Mouse (Mus musculus): Measurements from ENCODE around the gene Cic. TPM values are rescaled to one million over a fixed set of nuclear protein-coding genes. Genes with fewer than 3 reads are reported as not detected.
A peak's percentile ranks its signal among the peaks of the same experiment; 100 is the strongest.
"Not testable (repeated sequence)": the region's sequence is repeated elsewhere in the genome, so short reads cannot be mapped to it uniquely, and the experiment has no call there.

The Cic gene
- polyA plus RNA-seq, 2 experiments: 48.9 to 155 TPM

- H3K27me3 ChIP-seq (ENCODE audit: control insufficient read depth, insufficient read depth, low read length): no peaks in the 10 kb centered on the region
- DNase-seq (ENCODE audit: low spot score) (no peak), ATAC-seq (ENCODE audit: low FRiP score, low read depth) (no peak)
- 0 out of 2 replicates have a peak, but pooled peaks cover 2% of the 10 kb centered on the region for H3K4me1 ChIP-seq (ENCODE audit: control insufficient read depth, insufficient read depth, low read length)
- TF ChIP-seq POLR2A (IDR thresholded peaks at IDR 0.05; ENCODE audit: borderline replicate concordance, extremely low read depth, insufficient read depth, insufficient read length): no peak
- no peaks in the 10 kb centered on the region for H3K36me3 ChIP-seq (ENCODE audit: control insufficient read depth, insufficient read depth, low read length)
- 89% methylated on average over 1 of the region's 1 CpGs for WGBS
- no peaks in the 10 kb centered on the region for H3K9me3 ChIP-seq (ENCODE audit: control insufficient read depth, low read length)
- no peak overlapping the region for H3K4me2 ChIP-seq (replicated peaks; ENCODE audit: low read depth, low read length, severe bottlenecking)
- no peak overlapping the region for H3K4me3 ChIP-seq (replicated peaks; ENCODE audit: low read length)
- H3K9ac ChIP-seq (ENCODE audit: low read depth, low read length, severe bottlenecking): no peak overlapping the region
- no peak overlapping the region for H3K27ac ChIP-seq (replicated peaks; ENCODE audit: low read depth, low read length)
Observed at GRCm38 (mm10) chr7:25261896-25262295, 5.6 kb upstream of the Cic start.

- Histone ChIP-seq H3K4me2 (replicated peaks; ENCODE audit: low read depth, low read length, severe bottlenecking) (no peak overlapping the region), H3K9ac (ENCODE audit: low read depth, low read length, severe bottlenecking) (no peak overlapping the region), H3K27ac (replicated peaks; ENCODE audit: low read depth, low read length) (no peak overlapping the region), H3K4me3 (replicated peaks; ENCODE audit: low read length) (no peak overlapping the region), H3K9me3 (ENCODE audit: control insufficient read depth, low read length) (no peaks in the 10 kb centered on the region), H3K36me3 (ENCODE audit: control insufficient read depth, insufficient read depth, low read length) (no peaks in the 10 kb centered on the region), H3K27me3 (ENCODE audit: control insufficient read depth, insufficient read depth, low read length) (no peaks in the 10 kb centered on the region), H3K4me1 (ENCODE audit: control insufficient read depth, insufficient read depth, low read length) (peaks cover 8% of the 10 kb centered on the region)
- 33% methylated on average over 17 of the region's 17 CpGs for WGBS
- no peak for DNase-seq (ENCODE audit: low spot score)
- TF ChIP-seq POLR2A (IDR thresholded peaks at IDR 0.05; ENCODE audit: borderline replicate concordance, extremely low read depth, insufficient read depth, insufficient read length): no peak
- no peak for ATAC-seq (ENCODE audit: low FRiP score, low read depth)
Observed at GRCm38 (mm10) chr7:25263968-25264870, 3.3 kb upstream of the Cic start.

GRCm38 (mm10) chr7:25265743-25266142 is 1.8 kb upstream of the Cic start:
- H3K27me3 ChIP-seq (ENCODE audit: control insufficient read depth, insufficient read depth, low read length); H3K9me3 ChIP-seq (ENCODE audit: control insufficient read depth, low read length); H3K9ac ChIP-seq (ENCODE audit: low read depth, low read length, severe bottlenecking); H3K4me3 ChIP-seq (replicated peaks; ENCODE audit: low read length); H3K36me3 ChIP-seq (ENCODE audit: control insufficient read depth, insufficient read depth, low read length); ATAC-seq (ENCODE audit: low FRiP score, low read depth); DNase-seq (ENCODE audit: low spot score); H3K4me2 ChIP-seq (replicated peaks; ENCODE audit: low read depth, low read length, severe bottlenecking); H3K27ac ChIP-seq (replicated peaks; ENCODE audit: low read depth, low read length): not testable (repeated sequence)
- 84% methylated on average over 5 of the region's 5 CpGs for WGBS
- peaks cover 17% of the 10 kb centered on the region for H3K4me1 ChIP-seq (ENCODE audit: control insufficient read depth, insufficient read depth, low read length)

DNA sequence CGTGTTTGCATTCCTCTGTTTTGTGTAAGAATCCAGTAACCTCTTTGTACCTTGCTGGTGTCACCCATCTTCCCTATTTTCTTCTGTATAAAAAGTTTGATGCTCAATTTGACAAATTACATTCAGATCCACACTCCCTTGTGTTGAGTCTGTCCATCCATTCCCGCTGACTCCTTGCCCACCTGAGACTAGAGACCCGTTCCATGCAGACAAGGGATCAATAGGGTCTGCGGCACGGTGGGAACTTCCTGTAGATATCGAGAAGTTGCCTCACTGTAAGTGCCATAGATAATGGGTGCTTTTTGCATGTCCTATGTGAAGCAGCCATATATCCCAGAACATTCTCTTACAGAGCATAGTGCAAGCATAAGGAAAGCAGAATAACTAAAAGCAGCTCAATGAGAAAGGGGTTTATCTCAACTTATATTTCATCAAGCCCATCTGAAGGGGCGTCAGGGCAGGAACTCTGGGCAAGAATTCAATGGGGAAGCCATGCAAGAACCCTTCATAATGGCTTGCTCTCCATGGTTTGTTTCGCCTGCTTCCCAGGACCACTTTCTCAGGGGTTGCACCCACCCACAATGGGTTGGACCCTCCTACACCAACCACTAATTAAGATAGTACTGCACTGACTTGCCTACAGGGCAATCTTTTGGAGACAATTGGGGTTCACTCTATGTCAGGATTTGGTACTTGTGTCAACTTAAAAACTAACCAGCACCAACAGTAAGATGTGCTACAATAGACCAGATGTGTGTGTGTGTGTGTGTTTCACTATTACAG is 1.1 kb upstream of the Cic start:
- DNase-seq (ENCODE audit: low spot score) (no peak), ATAC-seq (ENCODE audit: low FRiP score, low read depth) (no peak)
- Histone ChIP-seq H3K27ac (replicated peaks; ENCODE audit: low read depth, low read length) (no peak overlapping the region), H3K4me1 (ENCODE audit: control insufficient read depth, insufficient read depth, low read length) (peaks cover 17% of the 10 kb centered on the region), H3K4me2 (replicated peaks; ENCODE audit: low read depth, low read length, severe bottlenecking) (peak overlapping the region; percentile 54; the same call in 1 of the 2 replicates), H3K9ac (ENCODE audit: low read depth, low read length, severe bottlenecking) (no peak overlapping the region), H3K4me3 (replicated peaks; ENCODE audit: low read length) (0 out of 2 replicates have a peak overlapping the region, but pooled peaks have one; percentile 79), H3K27me3 (ENCODE audit: control insufficient read depth, insufficient read depth, low read length) (no peaks in the 10 kb centered on the region), H3K36me3 (ENCODE audit: control insufficient read depth, insufficient read depth, low read length) (peaks cover 4% of the 10 kb centered on the region), H3K9me3 (ENCODE audit: control insufficient read depth, low read length) (no peaks in the 10 kb centered on the region)
- 89% methylated on average over 8 of the region's 8 CpGs for WGBS
- TF ChIP-seq POLR2A (IDR thresholded peaks at IDR 0.05; ENCODE audit: borderline replicate concordance, extremely low read depth, insufficient read depth, insufficient read length): no peak

DNA sequence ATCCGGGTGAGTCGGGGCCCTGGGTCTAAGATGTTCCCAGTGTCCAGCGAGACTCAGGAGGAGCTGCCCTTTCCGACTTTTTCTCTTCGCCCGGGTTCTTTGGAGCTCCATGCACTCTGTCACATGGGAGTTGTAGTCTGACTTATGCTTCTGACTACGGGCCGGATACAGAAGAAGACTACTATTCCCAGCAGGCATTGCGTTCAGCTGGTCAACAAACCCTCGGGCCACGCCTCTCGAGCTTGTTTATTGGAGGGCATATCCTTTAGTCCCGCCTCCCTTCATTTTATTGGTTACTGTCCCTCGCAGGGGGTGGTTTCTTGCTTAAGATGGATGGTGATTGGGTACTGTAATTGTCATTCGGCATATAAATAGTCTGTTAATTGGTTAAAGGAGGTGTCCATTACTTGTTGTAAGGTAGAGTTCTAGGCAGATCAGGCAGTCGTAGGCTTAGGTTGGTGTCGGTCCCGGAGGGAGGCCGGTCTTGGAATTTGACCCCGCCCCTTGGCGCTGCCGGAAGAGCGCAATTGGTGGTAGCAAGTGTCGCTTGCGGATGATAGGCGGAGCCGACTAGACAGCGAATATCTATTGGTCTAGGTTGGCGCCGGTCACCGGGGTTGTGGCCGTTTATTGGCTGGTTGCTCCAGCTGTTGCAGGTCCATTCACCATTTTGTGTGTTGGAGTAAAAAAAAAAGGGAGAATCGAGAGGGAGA is 403 bp downstream of the Cic start:
- peak overlapping the region; percentile 78 for H3K4me2 ChIP-seq (replicated peaks; ENCODE audit: low read depth, low read length, severe bottlenecking)
- peak overlapping the region; percentile 79 for H3K4me3 ChIP-seq (replicated peaks; ENCODE audit: low read length)
- H3K27me3 ChIP-seq (ENCODE audit: control insufficient read depth, insufficient read depth, low read length): no peaks in the 10 kb centered on the region
- peaks cover 17% of the 10 kb centered on the region for H3K4me1 ChIP-seq (ENCODE audit: control insufficient read depth, insufficient read depth, low read length)
- peak; percentile 38; the same call in 1 of the 2 replicates for TF ChIP-seq POLR2A (IDR thresholded peaks at IDR 0.05; ENCODE audit: borderline replicate concordance, extremely low read depth, insufficient read depth, insufficient read length)
- 2% methylated on average over 33 of the region's 33 CpGs for WGBS
- DNase-seq (ENCODE audit: low spot score): peak; percentile 100
- peaks cover 18% of the 10 kb centered on the region for H3K36me3 ChIP-seq (ENCODE audit: control insufficient read depth, insufficient read depth, low read length)
- peak overlapping the region; percentile 86 for H3K27ac ChIP-seq (replicated peaks; ENCODE audit: low read depth, low read length)
- peak; percentile 94 for ATAC-seq (ENCODE audit: low FRiP score, low read depth)
- no peaks in the 10 kb centered on the region for H3K9me3 ChIP-seq (ENCODE audit: control insufficient read depth, low read length)
- peak overlapping the region; percentile 72 for H3K9ac ChIP-seq (ENCODE audit: low read depth, low read length, severe bottlenecking)

Measured in limb, embryonic 14.5 days (tissue).